Mouse (Mus musculus): Measurements from ENCODE around the gene Clec1b.

DNA sequence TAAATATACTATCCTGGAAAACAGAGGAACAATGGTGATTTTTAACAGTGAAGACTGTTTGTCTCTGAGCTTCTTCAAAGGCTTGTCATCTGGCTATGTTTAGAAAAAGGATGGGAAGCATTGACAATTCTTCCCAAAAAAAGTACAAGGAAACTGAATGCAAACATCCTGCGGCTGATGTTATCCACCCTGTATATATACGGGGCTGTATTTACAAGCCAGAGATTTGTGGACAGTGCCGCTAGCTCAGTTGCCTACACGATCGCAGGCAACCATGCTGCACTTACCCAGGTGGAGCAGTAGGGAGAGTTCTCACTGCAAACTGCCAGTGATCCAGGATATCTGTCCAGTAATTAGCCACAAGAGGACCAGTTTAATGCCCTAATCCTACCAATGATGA lies 28.1 kb downstream of the Clec1b start:
- TF ChIP-seq CTCF (IDR thresholded peaks at IDR 0.05; ENCODE audit: borderline replicate concordance, control insufficient read depth, extremely low read depth, insufficient read depth, low read length, poor library complexity), result no peak
- no peak for TF ChIP-seq POLR2A (IDR thresholded peaks at IDR 0.05; ENCODE audit: control insufficient read depth, extremely low read depth, insufficient read depth, low read length, poor library complexity)

All from thymus, adult 2 months (tissue).